15 mouse cellular contexts compared by ENCODE assay signal in genomic region chr17:34247047-34247446, GRCm38 (mm10). TPM values are rescaled to one million over a fixed set of nuclear protein-coding genes. Genes with fewer than 3 reads are reported as not detected.
DNase-seq lines count a peak whose midpoint lies in the region; ATAC-seq and TF ChIP-seq lines count a peak whose summit lies in the region.
"Had no signal": no experiment of that assay in that cellular context is flagged by ENCODE, and none has a peak within 500 bp of the region (broad histone marks: within the 10 kb centered on the region; RNA-seq: fewer than 3 reads in every experiment).

No protein-coding gene starts in this region.

- no peak overlapping the region for H3K27ac ChIP-seq in intestine, embryonic 15.5 days
- no peak overlapping the region for H3K27ac ChIP-seq in intestine, embryonic 16.5 days (ENCODE audit: low read length)
- no peak overlapping the region for H3K27ac ChIP-seq in cortical plate, adult 2 months (ENCODE audit: insufficient read depth, low read length)
- H3K27ac ChIP-seq: forebrain, embryonic 13.5 days; gastrocnemius, adult 2 months; limb, embryonic 10.5 days; liver, embryonic 13.5 days had no signal

- TF ChIP-seq POLR2A in cortical plate, adult 2 months (IDR thresholded peaks at IDR 0.05; ENCODE audit: extremely low read depth, insufficient read depth, low read length), result no peak

- H3K36me3 ChIP-seq in intestine, embryonic 15.5 days, result no peaks in the 10 kb centered on the region
- no peaks in the 10 kb centered on the region for H3K36me3 ChIP-seq in intestine, embryonic 16.5 days (ENCODE audit: control insufficient read depth, insufficient read depth, low read length)
- H3K36me3 ChIP-seq: limb, embryonic 10.5 days; liver, embryonic 13.5 days had no signal

- no peaks in the 10 kb centered on the region for H3K27me3 ChIP-seq in intestine, embryonic 15.5 days (replicated peaks)
- H3K27me3 ChIP-seq in intestine, embryonic 16.5 days (replicated peaks; ENCODE audit: control insufficient read depth, insufficient read depth, low read length), result no peaks in the 10 kb centered on the region; the same call in 1 of the 2 replicates
- H3K27me3 ChIP-seq: forebrain, embryonic 13.5 days; liver, embryonic 13.5 days had no signal

- ATAC-seq in intestine, embryonic 15.5 days, result no peak
- no peak for ATAC-seq in intestine, embryonic 16.5 days
- ATAC-seq: forebrain, embryonic 13.5 days had no signal

- no peak overlapping the region for H3K4me2 ChIP-seq in intestine, embryonic 15.5 days (replicated peaks)
- H3K4me2 ChIP-seq in intestine, embryonic 16.5 days (ENCODE audit: low read depth, low read length), result no peak overlapping the region
- H3K4me2 ChIP-seq: forebrain, embryonic 13.5 days; liver, embryonic 13.5 days; midbrain, embryonic 11.5 days had no signal

- no peak overlapping the region for H3K4me3 ChIP-seq in intestine, embryonic 15.5 days (replicated peaks)
- H3K4me3 ChIP-seq in intestine, embryonic 16.5 days (ENCODE audit: low read length), result no peak overlapping the region
- no peak overlapping the region for H3K4me3 ChIP-seq in cortical plate, adult 2 months (ENCODE audit: insufficient read depth, low read length)
- H3K4me3 ChIP-seq: forebrain, embryonic 13.5 days; gastrocnemius, adult 2 months; limb, embryonic 10.5 days; liver, embryonic 13.5 days had no signal

- H3K9ac ChIP-seq in intestine, embryonic 15.5 days, result 0 out of 2 replicates have a peak overlapping the region, but pooled peaks have one; percentile 13
- no peak overlapping the region for H3K9ac ChIP-seq in intestine, embryonic 16.5 days (ENCODE audit: low read depth, low read length)
- H3K9ac ChIP-seq: forebrain, embryonic 13.5 days; liver, embryonic 13.5 days had no signal

- 89% methylated on average over 3 of the region's 3 CpGs for WGBS in intestine, embryonic 15.5 days
- WGBS in intestine, embryonic 16.5 days, result 88% methylated on average over 3 of the region's 3 CpGs

- peak; percentile 12 to 43 for DNase-seq in spleen, postnatal 4 days (ENCODE audit: low spot score in 2 of 2)
- no peak for DNase-seq in spleen, adult 12 weeks (ENCODE audit: low spot score)
- no peak for DNase-seq in thymus, adult 18-20 months
- DNase-seq in left cerebral cortex, adult 11 months (ENCODE audit: low spot score), result no peak
- DNase-seq: adrenal gland, adult 2 months; cerebellum, adult 2 months; gastrocnemius, adult 2 months; kidney, postnatal 14 days; liver, embryonic 13.5 days had no signal

- H3K9me3 ChIP-seq in intestine, embryonic 15.5 days, result no peaks in the 10 kb centered on the region
- H3K9me3 ChIP-seq in intestine, embryonic 16.5 days (ENCODE audit: control insufficient read depth, low read length), result 0 out of 2 replicates have a peak, but pooled peaks cover under 1% of the 10 kb centered on the region
- H3K9me3 ChIP-seq: forebrain, embryonic 13.5 days; limb, embryonic 10.5 days; liver, embryonic 13.5 days had no signal

- H3K4me1 ChIP-seq in intestine, embryonic 15.5 days (replicated peaks), result no peaks in the 10 kb centered on the region
- H3K4me1 ChIP-seq in intestine, embryonic 16.5 days (ENCODE audit: control insufficient read depth, insufficient read depth, low read length), result no peaks in the 10 kb centered on the region
- H3K4me1 ChIP-seq in cortical plate, adult 2 months (ENCODE audit: control insufficient read depth, insufficient read depth, low read length), result no peaks in the 10 kb centered on the region
- H3K4me1 ChIP-seq: forebrain, embryonic 13.5 days; limb, embryonic 10.5 days; liver, embryonic 13.5 days had no signal

- TF ChIP-seq CTCF in cortical plate, adult 2 months (IDR thresholded peaks at IDR 0.05; ENCODE audit: extremely low read depth, insufficient read depth, low read length), result 0 out of 2 replicates have a peak, but pooled peaks have one; percentile 19

RNA-seq across cellular contexts. Expression of gene H2-Ob, which starts 8.3 kb away (rescaled TPM):
- 0.06 and 0.13 TPM in 2 replicates for polyA plus RNA-seq in intestine, embryonic 15.5 days (2015; fragmentation: Nextera tagmentation; extraction: Ambion mirVana)
- polyA plus RNA-seq in intestine, embryonic 16.5 days (2015; fragmentation: Nextera tagmentation; extraction: Ambion mirVana), result 0.15 and 0.21 TPM in 2 replicates
- polyA plus RNA-seq in cortical plate, adult 2 months (2012; rRNA removed), result 1.0 and 1.5 TPM in 2 replicates
- polyA plus RNA-seq: forebrain, embryonic 13.5 days; limb, embryonic 10.5 days; midbrain, embryonic 11.5 days had no signal

RNA-seq across cellular contexts. Expression of gene H2-Ab1, which starts 10.4 kb away (rescaled TPM):
- 17.1 and 21.4 TPM in 2 replicates for polyA plus RNA-seq in intestine, embryonic 15.5 days (2015; fragmentation: Nextera tagmentation; extraction: Ambion mirVana)
- 28.5 and 30.9 TPM in 2 replicates for polyA plus RNA-seq in intestine, embryonic 16.5 days (2015; fragmentation: Nextera tagmentation; extraction: Ambion mirVana)
- polyA plus RNA-seq in cortical plate, adult 2 months (2012; rRNA removed), result 3.1 and 3.6 TPM in 2 replicates

RNA-seq across cellular contexts. Expression of gene H2-Aa, which starts 40.6 kb away (rescaled TPM):
- polyA plus RNA-seq in intestine, embryonic 15.5 days (2015; fragmentation: Nextera tagmentation; extraction: Ambion mirVana), result 10.2 TPM in 2 replicates
- polyA plus RNA-seq in intestine, embryonic 16.5 days (2015; fragmentation: Nextera tagmentation; extraction: Ambion mirVana), result 15.7 and 17.5 TPM in 2 replicates
- polyA plus RNA-seq in cortical plate, adult 2 months (2012; rRNA removed), result 2.8 and 2.9 TPM in 2 replicates
- polyA plus RNA-seq: limb, embryonic 10.5 days; midbrain, embryonic 11.5 days had no signal

RNA-seq across cellular contexts. Expression of gene Tap2, which starts 43.7 kb away (rescaled TPM):
- polyA plus RNA-seq in intestine, embryonic 15.5 days (2015; fragmentation: Nextera tagmentation; extraction: Ambion mirVana), result 5.3 and 5.6 TPM in 2 replicates
- polyA plus RNA-seq in intestine, embryonic 16.5 days (2015; fragmentation: Nextera tagmentation; extraction: Ambion mirVana), result 7.2 and 9.1 TPM in 2 replicates
- polyA plus RNA-seq in cortical plate, adult 2 months (2012; rRNA removed), result 7.9 and 8.3 TPM in 2 replicates

RNA-seq across cellular contexts. Expression of gene Psmb8, which starts 49.5 kb away (rescaled TPM):
- 15.5 and 16.9 TPM in 2 replicates for polyA plus RNA-seq in intestine, embryonic 15.5 days (2015; fragmentation: Nextera tagmentation; extraction: Ambion mirVana)
- polyA plus RNA-seq in intestine, embryonic 16.5 days (2015; fragmentation: Nextera tagmentation; extraction: Ambion mirVana), result 20.7 and 23.1 TPM in 2 replicates
- polyA plus RNA-seq in cortical plate, adult 2 months (2012; rRNA removed), result 8.7 and 10.1 TPM in 2 replicates

Comparison
In these comparisons a context has a peak if more than half of its experiments do, and no peak if none do; other contexts are left out.
1. DNase-seq: peak in spleen, postnatal 4 days (2 of 2); none in spleen, adult 12 weeks (single experiment), thymus, adult 18-20 months (0 of 2) and left cerebral cortex, adult 11 months (single experiment).